Mouse (Mus musculus): Measurements from ENCODE around the gene Tcf21. TPM values are rescaled to one million over a fixed set of nuclear protein-coding genes. Genes with fewer than 3 reads are reported as not detected.

Gene Tcf21
- not detected for total RNA-seq (2021)
- long read RNA-seq, experiment 1 = 0 reads
- long read RNA-seq, experiment 2 = 0 reads

- no peak for TF ChIP-seq CTCF (IDR thresholded peaks at IDR 0.05)
- intact Hi-C loops (cut with DNase I) = no loop called here
- DNase-seq = no peak
- Histone ChIP-seq H3K4me3 (no peak within 1 kb of the TSS), H3K27ac (no peak within 1 kb of the TSS)
These were observed at the start of gene Tcf21 for GRCm38 (mm10) chr10:22819871-22820590. Gene Tcf21, minus strand, starts transcription at chr10:22820174.

- intact Hi-C loops (cut with DNase I) = no loop called here
- no peak for DNase-seq
- TF ChIP-seq CTCF (IDR thresholded peaks at IDR 0.05) = no peak
- H3K27ac ChIP-seq = no peak overlapping the region
- no peak overlapping the region for H3K4me3 ChIP-seq
These were observed 48.5 kb upstream of the Tcf21 start for GRCm38 (mm10) chr10:22868386-22868918.

GRCm38 (mm10) chr10:22867210-22867609 lies 47.2 kb upstream of the Tcf21 start:
- TF ChIP-seq CTCF (IDR thresholded peaks at IDR 0.05) = no peak
- intact Hi-C loops (cut with DNase I) = no loop called here

GRCm38 (mm10) chr10:22858111-22858510 lies 38.1 kb upstream of the Tcf21 start:
- H3K4me3 ChIP-seq = no peak overlapping the region
- DNase-seq = no peak
- H3K27ac ChIP-seq = no peak overlapping the region
- intact Hi-C loops (cut with DNase I) = no loop called here
- peak; percentile 38; the same call in 1 of the 2 replicates for TF ChIP-seq CTCF (IDR thresholded peaks at IDR 0.05)

More at GRCm38 (mm10) chr10:22867210-22867609, 47.2 kb upstream of the Tcf21 start:
- no peak overlapping the region for H3K4me3 ChIP-seq
- no peak overlapping the region for H3K27ac ChIP-seq
- no peak for DNase-seq

GRCm38 (mm10) chr10:22854330-22854729 lies 34.4 kb upstream of the Tcf21 start:
- DNase-seq = no peak
- intact Hi-C loops (cut with DNase I) = no loop called here
- TF ChIP-seq CTCF (IDR thresholded peaks at IDR 0.05) = no peak
- H3K27ac ChIP-seq = no peak overlapping the region
- no peak overlapping the region for H3K4me3 ChIP-seq

- no peak overlapping the region for H3K4me3 ChIP-seq
- DNase-seq = no peak
- TF ChIP-seq CTCF (IDR thresholded peaks at IDR 0.05) = no peak
- no peak overlapping the region for H3K27ac ChIP-seq
- intact Hi-C loops (cut with DNase I) = no loop called here
These were observed 25.4 kb upstream of the Tcf21 start for GRCm38 (mm10) chr10:22845351-22845750.

- no peak for TF ChIP-seq CTCF (IDR thresholded peaks at IDR 0.05)
- no peak for DNase-seq
- intact Hi-C loops (cut with DNase I) = no loop called here
- Histone ChIP-seq H3K27ac (no peak overlapping the region), H3K4me3 (no peak overlapping the region)
These were observed 24.8 kb upstream of the Tcf21 start for GRCm38 (mm10) chr10:22844731-22845130.

- Histone ChIP-seq H3K27ac (no peak overlapping the region), H3K4me3 (no peak overlapping the region)
- DNase-seq = no peak
- intact Hi-C loops (cut with DNase I) = no loop called here
- TF ChIP-seq CTCF (IDR thresholded peaks at IDR 0.05) = no peak
These were observed 23.7 kb upstream of the Tcf21 start for GRCm38 (mm10) chr10:22843440-22844361.

- no peak overlapping the region for H3K27ac ChIP-seq
- DNase-seq = no peak
- no peak for TF ChIP-seq CTCF (IDR thresholded peaks at IDR 0.05)
- intact Hi-C loops (cut with DNase I) = no loop called here
- H3K4me3 ChIP-seq = no peak overlapping the region
These were observed 22.9 kb upstream of the Tcf21 start for GRCm38 (mm10) chr10:22842781-22843439.

GRCm38 (mm10) chr10:22842113-22842512 lies 22.1 kb upstream of the Tcf21 start:
- TF ChIP-seq CTCF (IDR thresholded peaks at IDR 0.05) = no peak
- no peak for DNase-seq
- intact Hi-C loops (cut with DNase I) = no loop called here
- Histone ChIP-seq H3K4me3 (no peak overlapping the region), H3K27ac (no peak overlapping the region)

GRCm38 (mm10) chr10:22826244-22826643 lies 6.3 kb upstream of the Tcf21 start:
- Histone ChIP-seq H3K27ac (no peak overlapping the region), H3K4me3 (no peak overlapping the region)
- no peak for TF ChIP-seq CTCF (IDR thresholded peaks at IDR 0.05)
- intact Hi-C loops (cut with DNase I) = no loop called here
- DNase-seq = no peak

- intact Hi-C loops (cut with DNase I) = no loop called here
- TF ChIP-seq CTCF (IDR thresholded peaks at IDR 0.05) = no peak
- no peak for DNase-seq
- no peak overlapping the region for H3K4me3 ChIP-seq
- no peak overlapping the region for H3K27ac ChIP-seq
These were observed 2.9 kb upstream of the Tcf21 start for GRCm38 (mm10) chr10:22822896-22823295.
